Mouse (Mus musculus): ENCODE measurements around the gene Snx27. TPM values are rescaled to one million over a fixed set of nuclear protein-coding genes. Genes with fewer than 3 reads are reported as not detected.

The Snx27 gene
- polyA plus RNA-seq, 1 experiment from 2014 or later = 68.0 TPM

DNA sequence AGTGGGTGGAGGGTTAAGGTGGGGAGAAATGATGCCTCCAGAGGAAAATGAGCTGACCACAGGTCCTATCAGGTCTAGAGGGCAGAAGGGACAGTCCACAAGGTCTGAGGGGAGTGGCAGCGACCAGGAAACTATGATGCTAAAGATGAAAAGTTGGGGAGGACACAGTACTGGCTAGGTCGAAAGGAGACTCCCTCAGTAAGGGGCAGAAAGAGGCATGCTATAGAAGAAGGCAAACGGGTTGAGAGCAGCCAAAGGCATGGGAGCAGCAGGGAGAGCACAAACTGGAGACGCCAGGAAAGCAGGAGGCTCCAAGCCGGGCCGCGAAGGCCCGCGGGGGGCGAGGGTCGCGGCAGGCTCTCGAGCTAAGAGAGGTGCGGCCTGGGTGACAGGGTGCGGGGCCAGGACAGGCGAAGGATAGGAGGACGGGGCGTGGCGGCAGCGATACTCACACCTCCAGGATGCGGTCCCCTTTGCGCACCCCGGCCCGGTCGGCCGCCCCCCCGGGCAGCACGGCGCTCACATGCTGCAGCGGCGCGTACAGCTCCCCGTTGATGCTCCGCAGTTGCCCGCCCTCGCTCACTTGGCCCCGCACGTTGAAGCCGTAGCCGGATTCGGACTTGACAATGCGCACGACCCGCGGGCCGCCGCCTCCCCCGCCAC lies 592 bp downstream of the Snx27 start:
- H3K27me3 ChIP-seq (ENCODE audit: control insufficient read depth, insufficient read depth, low read length) = no peaks in the 10 kb centered on the region
- 0% methylated on average over 36 of the region's 48 CpGs for WGBS
- peak overlapping the region; percentile 85 for H3K9ac ChIP-seq
- no peaks in the 10 kb centered on the region for H3K9me3 ChIP-seq (ENCODE audit: control insufficient read depth, low read length)
- H3K36me3 ChIP-seq (replicated peaks; ENCODE audit: control insufficient read depth, insufficient read depth) = no peaks in the 10 kb centered on the region
- ATAC-seq (ENCODE audit: low FRiP score) = peak; percentile 85
- H3K4me1 ChIP-seq (replicated peaks; ENCODE audit: control insufficient read depth, insufficient read depth, low read length) = peaks cover 22% of the 10 kb centered on the region
- peak overlapping the region; percentile 94 for H3K27ac ChIP-seq
- peak overlapping the region; percentile 92 for H3K4me3 ChIP-seq (replicated peaks; ENCODE audit: low read length)
- peak overlapping the region; percentile 83 for H3K4me2 ChIP-seq (replicated peaks)
- DNase-seq (ENCODE audit: low spot score) = no peak

DNA sequence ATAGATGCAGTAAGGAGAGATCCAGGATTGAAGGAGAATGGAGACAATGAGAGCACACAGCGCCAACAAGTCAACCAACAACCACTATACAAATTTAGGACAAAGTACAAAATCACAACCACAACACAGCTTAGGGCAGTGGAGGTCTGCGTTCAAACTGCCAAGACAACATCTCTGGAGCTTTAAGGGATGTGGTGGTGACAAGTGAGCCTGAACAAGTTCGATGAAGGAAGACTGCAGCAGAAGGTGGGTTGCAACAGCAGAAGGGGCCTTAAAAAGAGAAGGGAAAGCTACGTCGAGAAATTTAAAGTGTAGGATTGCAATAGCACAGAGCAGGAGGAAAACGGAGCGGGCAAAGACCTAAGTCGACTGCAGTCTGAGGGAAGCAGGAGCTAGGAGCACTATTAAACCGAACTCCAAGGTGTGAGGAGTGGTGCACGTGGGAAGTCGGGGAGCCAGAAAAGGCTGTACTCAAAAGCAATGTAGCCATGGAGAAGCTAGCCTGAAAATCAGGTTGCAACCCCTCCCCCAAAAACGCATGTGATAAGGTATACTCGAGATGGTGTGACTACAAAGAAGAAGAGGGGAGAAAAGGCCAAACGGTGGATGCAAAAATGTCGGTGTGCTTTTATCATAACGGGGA lies 1.3 kb downstream of the Snx27 start:
- peak overlapping the region; percentile 92 for H3K4me3 ChIP-seq (replicated peaks; ENCODE audit: low read length)
- H3K4me1 ChIP-seq (replicated peaks; ENCODE audit: control insufficient read depth, insufficient read depth, low read length) = peaks cover 22% of the 10 kb centered on the region
- peak overlapping the region; percentile 7; the same call in 1 of the 2 replicates for H3K27ac ChIP-seq
- H3K27me3 ChIP-seq (ENCODE audit: control insufficient read depth, insufficient read depth, low read length) = no peaks in the 10 kb centered on the region
- H3K9ac ChIP-seq = peak overlapping the region; percentile 85
- H3K9me3 ChIP-seq (ENCODE audit: control insufficient read depth, low read length) = no peaks in the 10 kb centered on the region
- DNase-seq (ENCODE audit: low spot score) = peak; percentile 30
- H3K4me2 ChIP-seq (replicated peaks) = peak overlapping the region; percentile 83
- H3K36me3 ChIP-seq (replicated peaks; ENCODE audit: control insufficient read depth, insufficient read depth) = no peaks in the 10 kb centered on the region
- 2% methylated on average over 16 of the region's 16 CpGs for WGBS
- ATAC-seq (ENCODE audit: low FRiP score) = no peak

DNA sequence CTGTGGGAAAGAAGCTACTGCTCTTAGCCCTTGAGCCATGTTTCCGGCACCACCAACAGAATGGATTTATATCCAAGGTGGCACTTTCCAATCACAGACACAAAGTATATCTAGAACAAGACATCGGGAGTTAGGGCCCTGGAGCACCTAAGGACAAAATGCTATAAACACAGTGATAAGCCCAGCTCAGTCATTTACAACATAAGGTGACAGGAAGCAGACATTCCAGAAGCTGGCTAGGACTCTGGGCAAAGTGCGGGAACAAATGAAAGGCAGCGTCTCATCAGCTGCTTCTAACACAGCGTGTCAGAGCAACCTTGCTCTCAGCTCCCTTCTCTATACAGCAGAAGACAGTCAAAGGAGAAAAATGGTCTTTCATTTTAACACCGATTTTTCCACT lies 8.0 kb downstream of the Snx27 start:
- Histone ChIP-seq H3K27me3 (ENCODE audit: control insufficient read depth, insufficient read depth, low read length) (no peaks in the 10 kb centered on the region), H3K4me1 (replicated peaks; ENCODE audit: control insufficient read depth, insufficient read depth, low read length) (peaks cover 10% of the 10 kb centered on the region), H3K27ac (no peak overlapping the region), H3K36me3 (replicated peaks; ENCODE audit: control insufficient read depth, insufficient read depth) (no peaks in the 10 kb centered on the region), H3K9ac (no peak overlapping the region), H3K4me3 (replicated peaks; ENCODE audit: low read length) (no peak overlapping the region), H3K4me2 (replicated peaks) (no peak overlapping the region), H3K9me3 (ENCODE audit: control insufficient read depth, low read length) (no peaks in the 10 kb centered on the region)
- ATAC-seq (ENCODE audit: low FRiP score) (no peak), DNase-seq (ENCODE audit: low spot score) (no peak)
- WGBS = 80% methylated on average over 6 of the region's 6 CpGs

GRCm38 (mm10) chr3:94567242-94567641 lies 15.3 kb downstream of the Snx27 start:
- Histone ChIP-seq H3K9ac (no peak overlapping the region), H3K4me2 (replicated peaks) (no peak overlapping the region), H3K36me3 (replicated peaks; ENCODE audit: control insufficient read depth, insufficient read depth) (no peaks in the 10 kb centered on the region), H3K4me1 (replicated peaks; ENCODE audit: control insufficient read depth, insufficient read depth, low read length) (no peaks in the 10 kb centered on the region; the same call in 1 of the 2 replicates), H3K9me3 (ENCODE audit: control insufficient read depth, low read length) (no peaks in the 10 kb centered on the region), H3K4me3 (replicated peaks; ENCODE audit: low read length) (no peak overlapping the region), H3K27me3 (ENCODE audit: control insufficient read depth, insufficient read depth, low read length) (no peaks in the 10 kb centered on the region), H3K27ac (no peak overlapping the region)
- DNase-seq (ENCODE audit: low spot score) = no peak
- WGBS = 50% methylated on average over 2 of the region's 2 CpGs
- no peak for ATAC-seq (ENCODE audit: low FRiP score)

- Histone ChIP-seq H3K36me3 (replicated peaks; ENCODE audit: control insufficient read depth, insufficient read depth) (peaks cover 8% of the 10 kb centered on the region; the same call in 1 of the 2 replicates), H3K9ac (no peak overlapping the region), H3K4me2 (replicated peaks) (no peak overlapping the region), H3K27me3 (ENCODE audit: control insufficient read depth, insufficient read depth, low read length) (no peaks in the 10 kb centered on the region), H3K4me1 (replicated peaks; ENCODE audit: control insufficient read depth, insufficient read depth, low read length) (no peaks in the 10 kb centered on the region; the same call in 1 of the 2 replicates), H3K9me3 (ENCODE audit: control insufficient read depth, low read length) (no peaks in the 10 kb centered on the region), H3K4me3 (replicated peaks; ENCODE audit: low read length) (no peak overlapping the region), H3K27ac (no peak overlapping the region)
- DNase-seq (ENCODE audit: low spot score) = no peak
- ATAC-seq (ENCODE audit: low FRiP score) = no peak
- 82% methylated on average over 2 of the region's 2 CpGs for WGBS
These were observed 17.0 kb downstream of the Snx27 start for GRCm38 (mm10) chr3:94565557-94565956.

GRCm38 (mm10) chr3:94565127-94565526 lies 17.4 kb downstream of the Snx27 start:
- Histone ChIP-seq H3K4me1 (replicated peaks; ENCODE audit: control insufficient read depth, insufficient read depth, low read length) (no peaks in the 10 kb centered on the region; the same call in 1 of the 2 replicates), H3K9me3 (ENCODE audit: control insufficient read depth, low read length) (no peaks in the 10 kb centered on the region), H3K4me2 (replicated peaks) (no peak overlapping the region), H3K27ac (no peak overlapping the region), H3K4me3 (replicated peaks; ENCODE audit: low read length) (no peak overlapping the region), H3K27me3 (ENCODE audit: control insufficient read depth, insufficient read depth, low read length) (no peaks in the 10 kb centered on the region), H3K36me3 (replicated peaks; ENCODE audit: control insufficient read depth, insufficient read depth) (peaks cover 8% of the 10 kb centered on the region; the same call in 1 of the 2 replicates), H3K9ac (no peak overlapping the region)
- WGBS = 76% methylated on average over 3 of the region's 3 CpGs
- no peak for DNase-seq (ENCODE audit: low spot score)
- ATAC-seq (ENCODE audit: low FRiP score) = no peak

DNA sequence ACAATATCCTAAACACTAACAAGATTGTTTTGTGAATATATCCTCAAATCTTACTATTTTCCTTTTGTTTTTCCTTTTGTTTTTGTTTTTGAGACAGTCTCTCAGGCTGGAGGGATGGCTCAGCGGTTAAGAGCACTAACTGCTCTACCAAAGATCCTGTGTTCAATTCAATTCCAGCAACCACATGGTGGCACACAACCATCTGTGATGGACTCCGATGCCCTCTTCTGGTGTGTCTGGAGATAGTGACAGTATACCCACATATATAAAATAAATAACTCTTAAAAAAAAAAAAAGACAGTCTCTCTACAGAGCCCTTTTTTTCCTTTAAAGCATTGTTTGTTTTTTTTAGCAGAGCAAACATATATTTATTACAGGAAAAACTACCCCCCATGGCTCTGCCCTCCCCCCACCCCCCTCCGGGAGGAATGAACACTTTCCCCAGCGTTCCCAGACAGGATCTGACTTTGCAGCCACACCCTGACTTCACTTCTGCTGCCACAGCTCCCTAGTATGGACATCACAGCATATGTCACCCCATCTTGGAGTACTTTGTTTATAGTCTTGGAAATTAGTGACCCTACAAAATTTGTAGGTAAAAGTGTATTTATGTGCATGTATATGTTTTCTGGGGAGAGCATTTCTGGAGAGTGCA lies 18.0 kb downstream of the Snx27 start:
- H3K4me1 ChIP-seq (replicated peaks; ENCODE audit: control insufficient read depth, insufficient read depth, low read length) = no peaks in the 10 kb centered on the region; the same call in 1 of the 2 replicates
- H3K4me2 ChIP-seq (replicated peaks) = no peak overlapping the region
- H3K9ac ChIP-seq = no peak overlapping the region
- no peak overlapping the region for H3K4me3 ChIP-seq (replicated peaks; ENCODE audit: low read length)
- H3K27ac ChIP-seq = no peak overlapping the region
- H3K36me3 ChIP-seq (replicated peaks; ENCODE audit: control insufficient read depth, insufficient read depth) = peaks cover 15% of the 10 kb centered on the region
- ATAC-seq (ENCODE audit: low FRiP score) (no peak), DNase-seq (ENCODE audit: low spot score) (no peak)
- H3K27me3 ChIP-seq (ENCODE audit: control insufficient read depth, insufficient read depth, low read length) = no peaks in the 10 kb centered on the region
- no peaks in the 10 kb centered on the region for H3K9me3 ChIP-seq (ENCODE audit: control insufficient read depth, low read length)
- 88% methylated on average over 4 of the region's 4 CpGs for WGBS

- Histone ChIP-seq H3K9me3 (ENCODE audit: control insufficient read depth, low read length) (no peaks in the 10 kb centered on the region), H3K9ac (no peak overlapping the region), H3K4me2 (replicated peaks) (no peak overlapping the region), H3K27me3 (ENCODE audit: control insufficient read depth, insufficient read depth, low read length) (no peaks in the 10 kb centered on the region), H3K4me3 (replicated peaks; ENCODE audit: low read length) (no peak overlapping the region), H3K36me3 (replicated peaks; ENCODE audit: control insufficient read depth, insufficient read depth) (peaks cover 25% of the 10 kb centered on the region), H3K27ac (no peak overlapping the region), H3K4me1 (replicated peaks; ENCODE audit: control insufficient read depth, insufficient read depth, low read length) (no peaks in the 10 kb centered on the region; the same call in 1 of the 2 replicates)
- no peak for DNase-seq (ENCODE audit: low spot score)
- ATAC-seq (ENCODE audit: low FRiP score) = no peak
- WGBS = 93% methylated on average over 3 of the region's 3 CpGs
These were observed 19.4 kb downstream of the Snx27 start for GRCm38 (mm10) chr3:94563163-94563562.

DNA sequence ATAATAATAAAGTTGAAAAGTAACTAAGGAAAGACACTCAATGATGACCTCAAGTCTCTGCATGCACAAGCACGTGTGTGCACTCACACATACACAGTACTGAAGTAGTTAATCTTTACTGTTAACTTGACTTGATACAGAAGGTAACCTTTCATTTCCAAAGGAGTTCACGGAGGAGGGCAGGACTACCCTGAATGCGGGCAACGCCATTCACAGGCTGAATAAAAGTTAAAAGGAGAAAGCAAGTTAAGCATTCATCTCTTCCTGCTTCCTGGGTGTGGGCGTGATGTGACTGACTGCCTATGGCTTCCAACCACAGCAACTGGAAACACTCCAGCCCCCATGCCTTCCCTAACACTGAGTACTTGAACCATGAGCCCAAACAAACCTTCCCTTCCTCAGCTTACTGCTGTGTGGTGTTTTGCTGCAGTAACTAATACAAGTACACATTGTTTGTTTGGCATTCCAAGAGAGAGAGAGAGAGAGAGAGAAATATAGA lies 22.5 kb downstream of the Snx27 start:
- no peaks in the 10 kb centered on the region for H3K4me1 ChIP-seq (replicated peaks; ENCODE audit: control insufficient read depth, insufficient read depth, low read length)
- DNase-seq (ENCODE audit: low spot score) (no peak), ATAC-seq (ENCODE audit: low FRiP score) (no peak)
- H3K4me3 ChIP-seq (replicated peaks; ENCODE audit: low read length) = no peak overlapping the region
- H3K9me3 ChIP-seq (ENCODE audit: control insufficient read depth, low read length) = no peaks in the 10 kb centered on the region
- H3K27me3 ChIP-seq (ENCODE audit: control insufficient read depth, insufficient read depth, low read length) = no peaks in the 10 kb centered on the region
- H3K4me2 ChIP-seq (replicated peaks) = no peak overlapping the region
- WGBS = 76% methylated on average over 5 of the region's 5 CpGs
- no peak overlapping the region for H3K9ac ChIP-seq
- no peak overlapping the region for H3K27ac ChIP-seq
- H3K36me3 ChIP-seq (replicated peaks; ENCODE audit: control insufficient read depth, insufficient read depth) = peaks cover 32% of the 10 kb centered on the region

All from hindbrain, embryonic 14.5 days (tissue).